Mouse (Mus musculus): ENCODE results near the gene Syt14. TPM values are rescaled to one million over a fixed set of nuclear protein-coding genes. Genes with fewer than 3 reads are reported as not detected.

Gene Syt14
- total and polyA plus RNA-seq, 3 experiments: not detected

- H3K4me2 ChIP-seq (ENCODE audit: insufficient read depth, low read depth, poor library complexity, severe bottlenecking): no peak overlapping the region
- no peak for DNase-seq (ENCODE audit: extremely low read depth)
- no peaks in the 10 kb centered on the region for H3K4me1 ChIP-seq (ENCODE audit: control insufficient read depth in 1 of 2, insufficient read depth in 2 of 2)
- H3K9me3 ChIP-seq (replicated peaks; ENCODE audit: low read length): no peaks in the 10 kb centered on the region
- in situ Hi-C loops (cut with MboI; ENCODE audit: low pct_ligation_motif_present, low pct_unique_long_range_greater_than_20kb, low sequenced_read_pairs) (no loop called here), dilution Hi-C loops (cut with MboI; ENCODE audit: extremely low pct_ligation_motif_present, extremely low pct_unique_long_range_greater_than_20kb, low sequenced_read_pairs) (no loop called here)
- no peak overlapping the region for H3K4me3 ChIP-seq (replicated peaks in 1 of 3; ENCODE audit: low read depth in 2 of 3, low read length in 2 of 3, poor library complexity in 1 of 3)
- H3K79me2 ChIP-seq (replicated peaks; ENCODE audit: control insufficient read depth, extremely low read depth, insufficient read depth, poor library complexity, severe bottlenecking): no peaks in the 10 kb centered on the region
- H3K27me3 ChIP-seq (replicated peaks): no peaks in the 10 kb centered on the region
- H3K27ac ChIP-seq (ENCODE audit: insufficient read depth, low read depth): no peak overlapping the region
- no peaks in the 10 kb centered on the region for H3K36me3 ChIP-seq (replicated peaks in 1 of 2; ENCODE audit: control insufficient read depth in 1 of 2, insufficient read depth in 1 of 2, low read length in 1 of 2)
- TF ChIP-seq ZNF384 (IDR thresholded peaks at IDR 0.05; ENCODE audit: low read depth, low read length) (no peak), JUN (IDR thresholded peaks at IDR 0.05; ENCODE audit: insufficient read depth, low read depth, low read length) (no peak), ZMIZ1 (IDR thresholded peaks at IDR 0.05; ENCODE audit: low read depth, low read length) (no peak), GABPA (IDR thresholded peaks at IDR 0.05; ENCODE audit: insufficient replicate concordance, low read depth, low read length) (no peak), MXI1 (IDR thresholded peaks at IDR 0.05; ENCODE audit: low read depth, low read length) (no peak), PAX5 (IDR thresholded peaks at IDR 0.05; ENCODE audit: low read length) (no peak), POLR2AphosphoS2 (IDR thresholded peaks at IDR 0.05; ENCODE audit: low read depth, low read length) (no peak), MAX (IDR thresholded peaks at IDR 0.05; ENCODE audit: low read length) (no peak), UBTF (IDR thresholded peaks at IDR 0.05; ENCODE audit: low read depth, low read length) (no peak), ZKSCAN1 (IDR thresholded peaks at IDR 0.05; ENCODE audit: borderline replicate concordance, low read depth, low read length) (no peak), MAZ (IDR thresholded peaks at IDR 0.05; ENCODE audit: low read depth, low read length) (no peak), USF1 (IDR thresholded peaks at IDR 0.05; ENCODE audit: low read depth, low read length) (no peak), E2F4 (IDR thresholded peaks at IDR 0.05; ENCODE audit: insufficient replicate concordance, low read depth, low read length) (no peak)
- no peak overlapping the region for H3K9ac ChIP-seq (ENCODE audit: insufficient read depth, low read depth)
Measured at GRCm38 (mm10) chr1:192947839-192948173, 87.8 kb downstream of the Syt14 start.

DNA sequence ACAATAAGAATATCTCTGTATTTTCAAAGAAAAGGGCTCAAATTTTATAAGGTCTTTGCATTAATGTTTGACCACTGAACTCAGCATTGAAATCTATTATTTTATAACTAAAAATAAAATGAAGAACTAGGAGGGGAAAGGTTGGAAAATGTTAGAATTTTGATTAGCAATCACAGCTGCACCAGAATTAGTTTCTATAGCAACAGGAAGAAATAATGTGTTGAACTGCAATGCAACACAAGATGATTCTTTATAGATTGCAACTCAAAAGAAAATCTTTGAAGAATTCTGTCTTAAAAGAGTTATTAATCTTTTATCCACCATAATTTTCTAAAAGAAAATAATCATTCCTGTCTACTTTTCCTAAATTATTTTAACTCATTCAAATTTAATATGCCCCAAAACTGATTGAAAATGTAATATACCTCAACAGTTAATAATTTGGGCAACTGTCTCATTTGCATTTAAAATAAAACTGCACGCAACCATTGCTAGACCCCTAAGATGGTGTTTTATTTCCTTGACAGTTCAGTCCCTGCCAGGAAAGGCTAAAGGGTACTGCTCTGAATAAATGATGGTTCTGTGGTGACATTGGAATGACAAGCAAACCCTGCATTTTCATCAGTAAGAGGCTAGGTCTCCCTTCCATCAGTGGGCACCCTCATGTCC, 88.3 kb downstream of the Syt14 start:
- no peak for TF ChIP-seq RCOR1 (conservative IDR thresholded peaks at IDR 0.05; ENCODE audit: low read depth, low read length)
- TF ChIP-seq E2F4 (IDR thresholded peaks at IDR 0.05; ENCODE audit: insufficient replicate concordance, low read depth, low read length): no peak
- no peak for TF ChIP-seq POLR2AphosphoS2 (IDR thresholded peaks at IDR 0.05; ENCODE audit: low read depth, low read length)
- TF ChIP-seq RAD21 (IDR thresholded peaks at IDR 0.05; ENCODE audit: low read depth, low read length): no peak
- no peak for TF ChIP-seq MYC (IDR thresholded peaks at IDR 0.05; ENCODE audit: low read depth, low read length)
- TF ChIP-seq NELFE (IDR thresholded peaks at IDR 0.05; ENCODE audit: low read depth, low read length): no peak
- TF ChIP-seq IRF4 (IDR thresholded peaks at IDR 0.05; ENCODE audit: low read depth, low read length): no peak
- TF ChIP-seq ZNF384 (IDR thresholded peaks at IDR 0.05; ENCODE audit: low read depth, low read length): no peak
- TF ChIP-seq UBTF (IDR thresholded peaks at IDR 0.05; ENCODE audit: low read depth, low read length): no peak
- no peak for TF ChIP-seq MXI1 (IDR thresholded peaks at IDR 0.05; ENCODE audit: low read depth, low read length)
- no peak for TF ChIP-seq SMC3 (IDR thresholded peaks at IDR 0.05; ENCODE audit: low read depth, low read length)

More for the DNA sequence above, 88.3 kb downstream of the Syt14 start:
- Histone ChIP-seq H3K79me2 (replicated peaks; ENCODE audit: control insufficient read depth, extremely low read depth, insufficient read depth, poor library complexity, severe bottlenecking) (no peaks in the 10 kb centered on the region), H3K9ac (ENCODE audit: insufficient read depth, low read depth) (no peak overlapping the region), H3K4me3 (replicated peaks in 1 of 3; ENCODE audit: low read depth in 2 of 3, low read length in 2 of 3, poor library complexity in 1 of 3) (no peak overlapping the region), H3K9me3 (replicated peaks; ENCODE audit: low read length) (no peaks in the 10 kb centered on the region), H3K36me3 (replicated peaks in 1 of 2; ENCODE audit: control insufficient read depth in 1 of 2, insufficient read depth in 1 of 2, low read length in 1 of 2) (no peaks in the 10 kb centered on the region), H3K4me2 (ENCODE audit: insufficient read depth, low read depth, poor library complexity, severe bottlenecking) (no peak overlapping the region), H3K27ac (ENCODE audit: insufficient read depth, low read depth) (no peak overlapping the region), H3K4me1 (ENCODE audit: control insufficient read depth in 1 of 2, insufficient read depth in 2 of 2) (no peaks in the 10 kb centered on the region), H3K27me3 (replicated peaks) (no peaks in the 10 kb centered on the region)
- no peak for DNase-seq (ENCODE audit: extremely low read depth)
- dilution Hi-C loops (cut with MboI; ENCODE audit: extremely low pct_ligation_motif_present, extremely low pct_unique_long_range_greater_than_20kb, low sequenced_read_pairs) (no loop called here), in situ Hi-C loops (cut with MboI; ENCODE audit: low pct_ligation_motif_present, low pct_unique_long_range_greater_than_20kb, low sequenced_read_pairs) (no loop called here)
